Mouse (Mus musculus): ENCODE results near the gene Jaml. TPM values are rescaled to one million over a fixed set of nuclear protein-coding genes. Genes with fewer than 3 reads are reported as not detected.

The Jaml gene
- total RNA-seq, 2 experiments from 2014 or later = 2.4 TPM; not detected in 1

Other genes starting within 250 kb of the Jaml start
- 83.6 and 93.1 TPM in 2 replicates for gene Kmt2a, start 197.9 kb upstream of the Jaml start, total RNA-seq (2014; fragmentation: Nextera tagmentation)
- 7.4 and 10.8 TPM in 2 replicates for gene Kmt2a, start 197.9 kb upstream of the Jaml start, total RNA-seq (2017)
- 710 and 961 TPM in 2 replicates for gene Atp5l, start 158.4 kb upstream of the Jaml start, total RNA-seq (2014; fragmentation: Nextera tagmentation)
- gene Atp5l, start 158.4 kb upstream of the Jaml start, total RNA-seq (2017) = 149 and 237 TPM in 2 replicates
- 37.9 and 49.8 TPM in 2 replicates for gene Ube4a, start 113.6 kb upstream of the Jaml start, total RNA-seq (2014; fragmentation: Nextera tagmentation)
- 25.6 and 28.5 TPM in 2 replicates for gene Ube4a, start 113.6 kb upstream of the Jaml start, total RNA-seq (2017)
- not detected in 2 replicates for gene Cd3g, start 98.8 kb upstream of the Jaml start, total RNA-seq (2014; fragmentation: Nextera tagmentation)
- gene Cd3g, start 98.8 kb upstream of the Jaml start, total RNA-seq (2017) = not detected in 2 replicates
- not detected in 2 replicates for gene Cd3d, start 97.4 kb upstream of the Jaml start, total RNA-seq (2014; fragmentation: Nextera tagmentation)
- gene Cd3d, start 97.4 kb upstream of the Jaml start, total RNA-seq (2017) = 0.21 TPM in 1 of 2 replicates, not detected in the other
- not detected in 2 replicates for gene Cd3e, start 69.6 kb upstream of the Jaml start, total RNA-seq (2014; fragmentation: Nextera tagmentation)
- gene Cd3e, start 69.6 kb upstream of the Jaml start, total RNA-seq (2017) = not detected in 2 replicates
- gene Mpzl2, start 39.4 kb upstream of the Jaml start, total RNA-seq (2014; fragmentation: Nextera tagmentation) = not detected in 2 replicates
- gene Mpzl2, start 39.4 kb upstream of the Jaml start, total RNA-seq (2017) = not detected in 2 replicates
- 0.19 TPM in 1 of 2 replicates, not detected in the other for gene Mpzl3, start 24.0 kb upstream of the Jaml start, total RNA-seq (2014; fragmentation: Nextera tagmentation)
- 1.2 and 2.2 TPM in 2 replicates for gene Mpzl3, start 24.0 kb upstream of the Jaml start, total RNA-seq (2017)
- not detected in 2 replicates for gene Scn2b, start 38.6 kb downstream of the Jaml start, total RNA-seq (2014; fragmentation: Nextera tagmentation)
- gene Scn2b, start 38.6 kb downstream of the Jaml start, total RNA-seq (2017) = not detected in 2 replicates
- gene Scn4b, start 59.2 kb downstream of the Jaml start, total RNA-seq (2014; fragmentation: Nextera tagmentation) = not detected in 2 replicates
- not detected in 2 replicates for gene Scn4b, start 59.2 kb downstream of the Jaml start, total RNA-seq (2017)
- not detected in 2 replicates for gene BC049352, start 102.8 kb downstream of the Jaml start, total RNA-seq (2014; fragmentation: Nextera tagmentation)
- gene BC049352, start 102.8 kb downstream of the Jaml start, total RNA-seq (2017) = not detected in 2 replicates
- gene Tmprss4, start 124.9 kb downstream of the Jaml start, total RNA-seq (2014; fragmentation: Nextera tagmentation) = not detected in 2 replicates
- not detected in 2 replicates for gene Tmprss4, start 124.9 kb downstream of the Jaml start, total RNA-seq (2017)
- gene Il10ra, start 190.0 kb downstream of the Jaml start, total RNA-seq (2014; fragmentation: Nextera tagmentation) = 6.7 and 9.6 TPM in 2 replicates
- 7.6 and 9.8 TPM in 2 replicates for gene Il10ra, start 190.0 kb downstream of the Jaml start, total RNA-seq (2017)
- gene Tmprss13, start 239.9 kb downstream of the Jaml start, total RNA-seq (2014; fragmentation: Nextera tagmentation) = not detected in 2 replicates
- gene Tmprss13, start 239.9 kb downstream of the Jaml start, total RNA-seq (2017) = not detected in 2 replicates

All from granulocyte monocyte progenitor cell, adult 5-6 weeks (primary cell).